Mouse (Mus musculus): Measurements from ENCODE around the gene Plek. TPM values are rescaled to one million over a fixed set of nuclear protein-coding genes. Genes with fewer than 3 reads are reported as not detected.
"Not testable (repeated sequence)": the region's sequence is repeated elsewhere in the genome, so short reads cannot be mapped to it uniquely, and the experiment has no call there.

Gene Plek
- 5.3 and 6.1 TPM in 2 replicates for polyA plus RNA-seq (2014; fragmentation: Nextera tagmentation; extraction: Ambion mirVana)

DNA sequence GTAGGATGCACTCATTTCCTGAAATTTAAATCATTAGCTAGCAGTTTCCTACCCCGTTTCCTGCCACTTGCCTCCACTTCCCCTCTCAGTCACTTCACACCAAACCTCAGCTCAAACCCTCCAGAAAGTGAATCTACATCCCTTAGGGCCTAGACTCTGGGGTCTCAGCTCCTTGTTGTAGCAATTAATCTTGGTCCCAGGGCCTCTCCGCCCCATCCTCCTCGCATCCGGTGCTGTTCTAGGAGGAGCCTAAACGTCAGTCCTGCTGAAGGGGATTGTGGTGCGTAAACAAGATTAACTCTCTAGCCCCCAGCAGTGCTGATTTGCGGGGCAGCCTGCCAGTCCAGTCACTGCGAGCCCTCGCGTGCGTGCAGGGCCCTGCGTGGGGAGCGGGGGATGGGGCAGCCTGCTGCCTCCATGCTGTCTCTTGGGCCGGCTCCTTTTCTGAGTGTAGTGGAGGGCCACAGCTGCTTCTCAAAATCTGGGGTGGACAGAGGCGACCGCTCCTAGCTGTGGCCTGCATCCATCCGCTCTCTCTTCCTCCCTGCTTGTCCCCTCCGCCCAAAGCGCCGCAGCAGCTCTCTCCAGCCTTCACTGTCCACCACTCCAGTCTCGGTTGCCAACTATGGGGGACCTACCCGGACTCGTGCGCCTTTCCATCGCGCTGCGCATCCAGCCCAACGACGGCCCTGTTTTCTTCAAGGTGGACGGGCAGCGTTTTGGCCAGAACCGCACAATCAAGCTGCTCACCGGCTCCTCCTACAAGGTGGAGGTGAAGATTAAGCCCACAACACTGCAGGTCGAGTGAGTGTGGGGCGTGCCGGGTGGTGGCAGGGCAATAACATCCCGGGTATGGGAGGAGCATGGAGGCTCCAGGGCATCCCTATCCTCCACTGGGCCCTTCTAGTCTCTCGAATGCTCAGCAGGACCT lies at the start of gene Plek, which contains the start of gene Cnrip1:
TSS of gene Plek (minus strand) at position 837 of the 931 bp plus-strand sequence.
TSS of gene Cnrip1 (plus strand) at position 42 of the 931 bp plus-strand sequence.
- H3K27ac ChIP-seq (ENCODE audit: low read depth) = peak within 1 kb of the TSS; percentile 79
- TF ChIP-seq CTCF (IDR thresholded peaks at IDR 0.05; ENCODE audit: low read depth) = no peak
- WGBS = 1% methylated on average over 38 of the region's 38 CpGs
- peak within 1 kb of the TSS; percentile 64 for H3K4me2 ChIP-seq
- DNase-seq (peak; percentile 85), ATAC-seq (ENCODE audit: insufficient read depth) (peak; percentile 97)
- 0 out of 2 replicates have a peak, but pooled peaks cover 6% of the 10 kb centered on the region for H3K4me1 ChIP-seq (ENCODE audit: insufficient read depth)
- peak within 1 kb of the TSS; percentile 68 for H3K9ac ChIP-seq
- no peaks in the 10 kb centered on the region for H3K27me3 ChIP-seq (ENCODE audit: insufficient read depth, low read length)
- H3K9me3 ChIP-seq (ENCODE audit: low read depth, low read length) = no peaks in the 10 kb centered on the region
- peak within 1 kb of the TSS; percentile 59 for H3K4me3 ChIP-seq (ENCODE audit: low read depth, low read length)
- no peaks in the 10 kb centered on the region for H3K36me3 ChIP-seq (ENCODE audit: insufficient read depth)

DNA sequence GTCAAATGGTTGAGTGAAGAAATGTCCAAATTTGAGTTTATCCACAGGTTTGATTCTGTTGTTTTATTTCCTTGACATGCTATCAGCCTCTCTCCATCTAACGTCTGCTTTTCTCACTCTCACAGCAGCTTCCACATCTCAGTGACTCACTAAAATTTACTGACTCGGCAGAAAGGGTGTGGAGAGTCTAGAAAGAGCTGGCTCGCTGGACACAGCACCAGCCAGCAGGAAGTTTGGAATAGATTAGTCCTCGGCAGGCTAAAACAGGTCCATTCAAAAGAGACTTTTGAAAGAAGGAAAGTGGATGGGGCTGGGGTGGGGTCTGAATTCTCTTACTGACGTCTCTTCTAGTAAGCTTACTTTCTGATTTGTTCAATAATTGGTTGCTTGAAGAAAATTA lies 33.9 kb upstream of the Plek start:
- no peak overlapping the region for H3K4me2 ChIP-seq
- WGBS = 19% methylated on average over 5 of the region's 5 CpGs
- H3K27me3 ChIP-seq (ENCODE audit: insufficient read depth, low read length) = no peaks in the 10 kb centered on the region
- ATAC-seq (ENCODE audit: insufficient read depth) (peak; percentile 54; the same call in 1 of the 2 replicates), DNase-seq (peak; percentile 48)
- H3K36me3 ChIP-seq (ENCODE audit: insufficient read depth) = no peaks in the 10 kb centered on the region
- H3K4me3 ChIP-seq (ENCODE audit: low read depth, low read length) = no peak overlapping the region
- TF ChIP-seq CTCF (IDR thresholded peaks at IDR 0.05; ENCODE audit: low read depth) = no peak
- H3K4me1 ChIP-seq (ENCODE audit: insufficient read depth) = no peaks in the 10 kb centered on the region
- H3K9me3 ChIP-seq (ENCODE audit: low read depth, low read length) = no peaks in the 10 kb centered on the region
- H3K9ac ChIP-seq = no peak overlapping the region
- H3K27ac ChIP-seq (ENCODE audit: low read depth) = no peak overlapping the region

DNA sequence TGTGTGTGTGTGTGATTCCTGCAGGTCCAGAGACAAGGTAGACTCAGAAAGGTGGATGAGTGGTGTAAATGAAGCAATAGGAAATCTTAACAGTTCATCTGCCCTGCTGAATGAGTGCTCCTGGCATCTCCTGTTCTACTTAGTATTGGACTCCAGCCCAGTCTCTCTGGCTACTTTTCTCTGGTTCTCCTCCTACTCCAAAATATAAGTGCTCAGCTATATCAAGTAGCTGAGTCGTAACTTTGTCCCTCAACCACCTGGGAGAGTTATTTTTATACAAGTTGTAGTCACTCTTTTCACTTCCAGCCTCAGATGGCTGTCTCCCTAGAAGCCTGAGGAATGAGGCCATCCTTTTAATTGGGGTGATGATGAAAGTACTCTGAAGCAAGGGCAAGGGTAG lies 31.7 kb upstream of the Plek start:
- TF ChIP-seq CTCF (IDR thresholded peaks at IDR 0.05; ENCODE audit: low read depth) = no peak
- H3K4me2 ChIP-seq = no peak overlapping the region
- 51% methylated on average over 1 of the region's 1 CpGs for WGBS
- ATAC-seq (ENCODE audit: insufficient read depth) (no peak), DNase-seq (no peak)
- H3K9me3 ChIP-seq (ENCODE audit: low read depth, low read length) = no peaks in the 10 kb centered on the region
- no peak overlapping the region for H3K4me3 ChIP-seq (ENCODE audit: low read depth, low read length)
- no peak overlapping the region for H3K9ac ChIP-seq
- no peaks in the 10 kb centered on the region for H3K27me3 ChIP-seq (ENCODE audit: insufficient read depth, low read length)
- no peak overlapping the region for H3K27ac ChIP-seq (ENCODE audit: low read depth)
- no peaks in the 10 kb centered on the region for H3K4me1 ChIP-seq (ENCODE audit: insufficient read depth)
- H3K36me3 ChIP-seq (ENCODE audit: insufficient read depth) = no peaks in the 10 kb centered on the region

DNA sequence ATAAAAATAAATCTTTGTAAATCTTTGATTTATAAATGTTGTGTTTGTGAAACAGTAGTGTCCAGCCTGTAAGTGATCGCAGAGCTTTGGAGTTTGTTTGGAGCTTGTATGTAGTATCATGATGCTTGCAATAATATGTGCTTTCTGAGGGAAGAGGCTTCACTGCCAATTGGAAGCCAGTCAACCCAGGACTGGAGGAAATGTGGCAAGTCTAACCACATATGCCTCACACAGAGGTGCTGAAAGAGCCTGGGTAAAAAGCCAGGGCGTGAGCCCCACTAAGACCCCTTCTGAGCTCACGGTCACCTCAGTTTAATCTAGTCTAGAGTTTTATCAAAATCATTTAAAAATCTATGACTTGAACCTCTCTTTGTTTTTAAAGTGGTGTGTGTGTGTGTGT lies 31.3 kb upstream of the Plek start:
- Histone ChIP-seq H3K27ac (ENCODE audit: low read depth) (no peak overlapping the region), H3K4me1 (ENCODE audit: insufficient read depth) (no peaks in the 10 kb centered on the region), H3K9ac (no peak overlapping the region), H3K36me3 (ENCODE audit: insufficient read depth) (0 out of 2 replicates have a peak, but pooled peaks cover under 1% of the 10 kb centered on the region), H3K4me2 (no peak overlapping the region), H3K9me3 (ENCODE audit: low read depth, low read length) (no peaks in the 10 kb centered on the region), H3K4me3 (ENCODE audit: low read depth, low read length) (no peak overlapping the region), H3K27me3 (ENCODE audit: insufficient read depth, low read length) (no peaks in the 10 kb centered on the region)
- no peak for TF ChIP-seq CTCF (IDR thresholded peaks at IDR 0.05; ENCODE audit: low read depth)
- WGBS = 79% methylated on average over 3 of the region's 3 CpGs
- no peak for ATAC-seq (ENCODE audit: insufficient read depth)
- no peak for DNase-seq

DNA sequence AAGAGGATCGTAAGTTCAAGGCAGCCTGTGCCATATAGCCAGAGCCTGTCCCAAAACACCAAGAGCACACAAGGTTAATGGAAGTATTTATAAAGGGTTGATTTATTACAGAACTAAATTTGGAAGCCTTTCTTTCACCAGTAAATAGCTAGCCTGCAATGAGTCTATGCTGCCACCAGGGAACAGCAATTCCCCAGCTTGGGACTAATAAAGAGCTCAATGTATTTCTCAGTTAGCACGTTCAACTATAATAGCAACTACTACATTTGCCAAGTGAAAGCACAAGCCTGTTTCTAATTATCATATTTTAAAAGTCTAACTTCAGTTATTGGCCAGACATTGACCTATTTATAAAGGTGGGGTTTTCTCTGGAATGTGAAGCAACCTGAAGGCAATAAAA lies 30.8 kb upstream of the Plek start:
- Histone ChIP-seq H3K27me3 (ENCODE audit: insufficient read depth, low read length) (no peaks in the 10 kb centered on the region), H3K4me1 (ENCODE audit: insufficient read depth) (no peaks in the 10 kb centered on the region), H3K9me3 (ENCODE audit: low read depth, low read length) (no peaks in the 10 kb centered on the region), H3K27ac (ENCODE audit: low read depth) (no peak overlapping the region), H3K4me3 (ENCODE audit: low read depth, low read length) (no peak overlapping the region), H3K9ac (no peak overlapping the region), H3K36me3 (ENCODE audit: insufficient read depth) (0 out of 2 replicates have a peak, but pooled peaks cover 3% of the 10 kb centered on the region), H3K4me2 (no peak overlapping the region)
- WGBS = 52% methylated on average over 2 of the region's 2 CpGs
- TF ChIP-seq CTCF (IDR thresholded peaks at IDR 0.05; ENCODE audit: low read depth) = peak; percentile 77
- peak; percentile 72 for DNase-seq
- ATAC-seq (ENCODE audit: insufficient read depth) = no peak

DNA sequence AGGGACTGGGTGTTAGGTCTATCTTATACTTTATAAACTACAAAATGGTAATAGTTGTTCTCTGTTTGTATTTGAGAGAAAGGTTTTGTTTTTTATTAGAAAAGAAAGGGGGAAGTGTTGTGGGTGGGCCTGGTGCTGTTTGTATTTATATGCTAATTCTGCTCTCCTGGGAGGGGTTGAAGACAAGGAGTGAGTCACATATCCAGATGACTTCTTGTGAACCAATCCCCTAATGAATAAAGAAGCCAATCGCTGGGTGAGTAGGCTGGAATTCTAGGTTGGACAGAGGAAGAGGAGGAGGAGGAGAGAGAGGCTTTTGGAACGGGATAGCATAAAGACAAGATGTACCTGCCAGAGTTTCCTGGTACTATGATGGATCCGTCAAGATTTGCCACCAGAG lies 29.9 kb upstream of the Plek start:
- H3K9ac ChIP-seq = no peak overlapping the region
- 53% methylated on average over 3 of the region's 3 CpGs for WGBS
- no peak for TF ChIP-seq CTCF (IDR thresholded peaks at IDR 0.05; ENCODE audit: low read depth)
- no peaks in the 10 kb centered on the region for H3K27me3 ChIP-seq (ENCODE audit: insufficient read depth, low read length)
- H3K4me2 ChIP-seq = no peak overlapping the region
- no peak for ATAC-seq (ENCODE audit: insufficient read depth)
- no peaks in the 10 kb centered on the region for H3K9me3 ChIP-seq (ENCODE audit: low read depth, low read length)
- H3K36me3 ChIP-seq (ENCODE audit: insufficient read depth) = 0 out of 2 replicates have a peak, but pooled peaks cover 3% of the 10 kb centered on the region
- H3K27ac ChIP-seq (ENCODE audit: low read depth) = no peak overlapping the region
- no peak overlapping the region for H3K4me3 ChIP-seq (ENCODE audit: low read depth, low read length)
- no peaks in the 10 kb centered on the region for H3K4me1 ChIP-seq (ENCODE audit: insufficient read depth)
- DNase-seq = no peak

DNA sequence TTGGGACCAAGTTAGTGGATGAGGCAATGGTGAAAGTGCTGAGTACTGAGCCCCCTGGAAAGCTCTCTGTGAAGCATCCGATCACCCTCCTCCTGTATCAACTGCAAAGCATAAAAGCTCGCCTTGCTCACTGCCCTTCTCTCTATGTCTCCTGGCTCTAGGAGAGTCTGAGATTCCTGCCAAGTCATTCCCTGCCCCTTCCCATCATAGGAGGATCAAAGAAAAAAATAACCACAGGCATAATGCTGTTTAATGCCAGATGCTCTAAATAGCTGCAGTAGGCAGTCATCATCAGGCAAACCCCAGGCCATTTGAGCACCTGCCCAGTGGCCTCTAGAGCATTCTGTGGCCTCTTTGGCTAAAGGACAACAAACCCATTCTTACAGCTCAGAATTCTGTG lies 23.5 kb upstream of the Plek start:
- no peak overlapping the region for H3K4me3 ChIP-seq (ENCODE audit: low read depth, low read length)
- H3K36me3 ChIP-seq (ENCODE audit: insufficient read depth) = 0 out of 2 replicates have a peak, but pooled peaks cover 3% of the 10 kb centered on the region
- no peak overlapping the region for H3K27ac ChIP-seq (ENCODE audit: low read depth)
- no peak for TF ChIP-seq CTCF (IDR thresholded peaks at IDR 0.05; ENCODE audit: low read depth)
- no peaks in the 10 kb centered on the region for H3K27me3 ChIP-seq (ENCODE audit: insufficient read depth, low read length)
- H3K9ac ChIP-seq = no peak overlapping the region
- no peak overlapping the region for H3K4me2 ChIP-seq
- DNase-seq (no peak), ATAC-seq (ENCODE audit: insufficient read depth) (no peak)
- H3K9me3 ChIP-seq (ENCODE audit: low read depth, low read length) = no peaks in the 10 kb centered on the region
- 83% methylated on average over 2 of the region's 2 CpGs for WGBS
- no peaks in the 10 kb centered on the region for H3K4me1 ChIP-seq (ENCODE audit: insufficient read depth)

DNA sequence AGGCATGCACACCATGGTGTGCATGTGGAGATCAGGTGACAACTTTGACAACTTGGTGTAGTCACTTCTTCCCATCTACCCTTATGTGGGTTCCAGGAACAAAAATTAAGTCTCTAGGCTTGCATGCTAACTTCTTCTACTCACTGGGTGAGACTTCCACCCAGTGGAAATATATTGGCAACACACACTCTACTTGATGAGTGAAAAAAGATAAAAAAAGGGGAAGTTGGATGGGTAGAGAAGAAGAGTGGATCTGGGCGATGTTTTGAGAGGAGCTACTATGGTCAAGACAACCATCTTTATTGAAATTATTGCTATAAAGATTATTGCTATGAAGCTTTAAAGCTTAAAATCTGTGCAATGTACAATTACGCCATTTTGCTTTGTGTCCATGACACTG lies 17.2 kb upstream of the Plek start:
- not testable (repeated sequence) for H3K36me3 ChIP-seq (ENCODE audit: insufficient read depth); H3K9ac ChIP-seq; ATAC-seq (ENCODE audit: insufficient read depth); H3K4me1 ChIP-seq (ENCODE audit: insufficient read depth); H3K27ac ChIP-seq (ENCODE audit: low read depth); H3K27me3 ChIP-seq (ENCODE audit: insufficient read depth, low read length); DNase-seq; H3K9me3 ChIP-seq (ENCODE audit: low read depth, low read length); H3K4me3 ChIP-seq (ENCODE audit: low read depth, low read length); H3K4me2 ChIP-seq
- 94% methylated on average over 2 of the region's 2 CpGs for WGBS
